26 mouse cellular contexts compared by ENCODE assay signal in genomic region chr1:192647361-192647760, GRCm38 (mm10).
DNase-seq lines count a peak whose midpoint lies in the region; ATAC-seq lines count a peak whose summit lies in the region.
"Had no signal": no experiment of that assay in that cellular context is flagged by ENCODE, and none has a peak within 500 bp of the region (broad histone marks: within the 10 kb centered on the region; RNA-seq: fewer than 3 reads in every experiment).

No protein-coding gene starts in this region.

- no peaks in the 10 kb centered on the region for H3K9me3 ChIP-seq in embryonic facial prominence, embryonic 12.5 days
- H3K9me3 ChIP-seq in limb, embryonic 12.5 days: no peaks in the 10 kb centered on the region
- H3K9me3 ChIP-seq in intestine, embryonic 16.5 days (ENCODE audit: control insufficient read depth, low read length): no peaks in the 10 kb centered on the region
- H3K9me3 ChIP-seq: heart, embryonic 15.5 days; hindbrain, embryonic 13.5 days; kidney, embryonic 15.5 days; liver, embryonic 13.5 days had no signal

- ATAC-seq in embryonic facial prominence, embryonic 12.5 days (ENCODE audit: insufficient number of reproducible peaks, insufficient read depth, low FRiP score, low TSS enrichment): no peak
- ATAC-seq in limb, embryonic 12.5 days (ENCODE audit: insufficient number of reproducible peaks, insufficient read depth, low FRiP score, low TSS enrichment, low read depth): no peak; the same call in 1 of the 2 replicates
- no peak for ATAC-seq in intestine, embryonic 16.5 days
- ATAC-seq in megakaryocyte, adult 5-6 weeks (ENCODE audit: poor library complexity, severe bottlenecking): no peak
- ATAC-seq: activated CD4-positive, CD25-positive, alpha-beta regulatory T cell, adult 4 months; lung, postnatal 0 days had no signal

- 0 out of 2 replicates have a peak overlapping the region, but pooled peaks have one; percentile 36 for H3K27ac ChIP-seq in embryonic facial prominence, embryonic 12.5 days
- peak overlapping the region; percentile 77 for H3K27ac ChIP-seq in limb, embryonic 12.5 days
- no peak overlapping the region for H3K27ac ChIP-seq in intestine, embryonic 16.5 days (ENCODE audit: low read length)
- H3K27ac ChIP-seq: heart, embryonic 15.5 days; hindbrain, embryonic 13.5 days; kidney, embryonic 15.5 days; liver, embryonic 13.5 days had no signal

- peak; percentile 45 for DNase-seq in embryo, embryonic 10 days (ENCODE audit: low spot score)
- peak; percentile 72 for DNase-seq in embryo, embryonic 11 days
- no peak for DNase-seq in T-cell, adult 2 months (ENCODE audit: low spot score)
- DNase-seq: adrenal gland, adult 2 months; cerebellum, adult 2 months; cerebellum, postnatal 14 days; gastrocnemius, postnatal 14 days; kidney, adult 18-20 months; kidney, postnatal 25 days; left cerebral cortex, postnatal 4 days; liver, embryonic 13.5 days; lung, adult 18-20 months; lung, postnatal 4 days; midbrain, embryonic 14.5 days; right cerebral cortex, postnatal 14 days; thymus, adult 18-20 months; thymus, postnatal 36 days had no signal

- no peak overlapping the region for H3K4me2 ChIP-seq in embryonic facial prominence, embryonic 12.5 days (replicated peaks)
- H3K4me2 ChIP-seq in limb, embryonic 12.5 days: no peak overlapping the region
- H3K4me2 ChIP-seq in intestine, embryonic 16.5 days (ENCODE audit: low read depth, low read length): no peak overlapping the region
- H3K4me2 ChIP-seq: heart, embryonic 15.5 days; hindbrain, embryonic 13.5 days; kidney, embryonic 15.5 days; liver, embryonic 13.5 days had no signal

- no peaks in the 10 kb centered on the region for H3K36me3 ChIP-seq in embryonic facial prominence, embryonic 12.5 days
- no peaks in the 10 kb centered on the region for H3K36me3 ChIP-seq in limb, embryonic 12.5 days
- H3K36me3 ChIP-seq in intestine, embryonic 16.5 days (ENCODE audit: control insufficient read depth, insufficient read depth, low read length): no peaks in the 10 kb centered on the region
- H3K36me3 ChIP-seq: heart, embryonic 15.5 days; hindbrain, embryonic 13.5 days; kidney, embryonic 15.5 days; liver, embryonic 13.5 days had no signal

- WGBS in embryonic facial prominence, embryonic 12.5 days: 17% methylated on average over 2 of the region's 2 CpGs
- 11% methylated on average over 2 of the region's 2 CpGs for WGBS in limb, embryonic 12.5 days
- WGBS in intestine, embryonic 16.5 days: 81% methylated on average over 2 of the region's 2 CpGs

- H3K4me1 ChIP-seq in embryonic facial prominence, embryonic 12.5 days: peaks cover 16% of the 10 kb centered on the region; the same call in 1 of the 2 replicates
- H3K4me1 ChIP-seq in limb, embryonic 12.5 days (replicated peaks): peaks cover 40% of the 10 kb centered on the region
- H3K4me1 ChIP-seq in intestine, embryonic 16.5 days (ENCODE audit: control insufficient read depth, insufficient read depth, low read length): no peaks in the 10 kb centered on the region
- H3K4me1 ChIP-seq: kidney, embryonic 15.5 days had no signal

- no peak overlapping the region for H3K4me3 ChIP-seq in embryonic facial prominence, embryonic 12.5 days
- H3K4me3 ChIP-seq in limb, embryonic 12.5 days (replicated peaks): no peak overlapping the region
- no peak overlapping the region for H3K4me3 ChIP-seq in intestine, embryonic 16.5 days (ENCODE audit: low read length)
- H3K4me3 ChIP-seq: heart, embryonic 15.5 days; hindbrain, embryonic 13.5 days; kidney, embryonic 15.5 days; liver, embryonic 13.5 days had no signal

- H3K27me3 ChIP-seq in embryonic facial prominence, embryonic 12.5 days: no peaks in the 10 kb centered on the region
- no peaks in the 10 kb centered on the region for H3K27me3 ChIP-seq in limb, embryonic 12.5 days
- no peaks in the 10 kb centered on the region for H3K27me3 ChIP-seq in intestine, embryonic 16.5 days (replicated peaks; ENCODE audit: control insufficient read depth, insufficient read depth, low read length)
- H3K27me3 ChIP-seq: heart, embryonic 15.5 days; hindbrain, embryonic 13.5 days; kidney, embryonic 15.5 days; liver, embryonic 13.5 days had no signal

- no peak overlapping the region for H3K9ac ChIP-seq in embryonic facial prominence, embryonic 12.5 days
- H3K9ac ChIP-seq in limb, embryonic 12.5 days (replicated peaks): no peak overlapping the region
- H3K9ac ChIP-seq in intestine, embryonic 16.5 days (ENCODE audit: low read depth, low read length): no peak overlapping the region
- H3K9ac ChIP-seq: heart, embryonic 15.5 days; hindbrain, embryonic 13.5 days; kidney, embryonic 15.5 days; liver, embryonic 13.5 days had no signal
